Mouse (Mus musculus): Measurements from ENCODE around the gene Tprg.

GRCm38 (mm10) chr16:25248889-25249288 is 37.7 kb upstream of the Tprg start:
- TF ChIP-seq MAFK (IDR thresholded peaks at IDR 0.05; ENCODE audit: insufficient read depth, low read depth, low read length), result no peak
- no peak for TF ChIP-seq HCFC1 (IDR thresholded peaks at IDR 0.05; ENCODE audit: borderline replicate concordance, insufficient read depth, low read length)
- no peak for TF ChIP-seq ZNF384 (IDR thresholded peaks at IDR 0.05; ENCODE audit: low read depth, low read length)
- TF ChIP-seq ZC3H11A (IDR thresholded peaks at IDR 0.05; ENCODE audit: borderline replicate concordance, low read depth, low read length), result no peak
